ENCODE assay signal across 11 mouse cellular contexts in the genomic region with DNA sequence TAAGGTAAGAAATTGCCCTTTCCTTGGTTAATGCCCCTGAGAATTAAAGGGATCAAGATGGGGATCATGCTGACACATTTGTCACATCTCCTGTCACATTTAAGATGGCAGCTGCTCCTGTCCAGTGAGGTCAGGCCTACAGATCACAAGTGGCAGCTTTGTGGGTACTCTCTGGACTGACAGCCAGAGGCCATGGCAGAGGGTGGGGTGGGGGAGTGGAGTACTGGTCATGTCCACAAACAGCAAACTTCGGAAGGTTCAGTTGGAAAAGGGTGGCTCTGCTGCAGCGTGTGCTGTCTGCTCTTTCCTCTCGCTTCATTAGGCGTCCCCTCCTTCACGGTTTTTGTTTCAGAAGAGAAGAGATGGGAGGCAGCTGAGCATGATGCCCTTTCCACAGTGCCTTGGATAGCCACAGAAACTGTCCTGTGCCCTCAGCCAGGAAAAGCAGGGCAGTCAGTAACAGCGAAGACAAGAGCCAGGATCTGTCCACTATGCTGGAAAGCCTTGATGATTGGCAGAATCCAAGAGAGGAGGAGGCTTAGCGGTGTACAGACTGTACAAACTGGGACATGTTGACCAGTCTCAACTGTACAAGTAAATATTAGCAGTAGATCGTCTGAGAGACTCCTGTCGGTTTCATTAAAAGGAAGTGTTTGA. TPM values are rescaled to one million over a fixed set of nuclear protein-coding genes. Genes with fewer than 3 reads are reported as not detected.
A peak's percentile ranks its signal among the peaks of the same experiment; 100 is the strongest.
DNase-seq lines count a peak whose midpoint lies in the region; ATAC-seq lines count a peak whose summit lies in the region.
"Had no signal": no experiment of that assay in that cellular context is flagged by ENCODE, and none has a peak within 500 bp of the region (broad histone marks: within the 10 kb centered on the region; RNA-seq: fewer than 3 reads in every experiment).

No protein-coding gene starts in this region.

- no peaks in the 10 kb centered on the region for H3K36me3 ChIP-seq in heart, embryonic 11.5 days (ENCODE audit: control insufficient read depth, insufficient read depth, low read length)
- H3K36me3 ChIP-seq in liver, embryonic 13.5 days = peaks cover 26% of the 10 kb centered on the region
- H3K36me3 ChIP-seq in stomach, embryonic 16.5 days (ENCODE audit: control insufficient read depth, insufficient read depth, low read length) = no peaks in the 10 kb centered on the region

- no peak for ATAC-seq in heart, embryonic 11.5 days (replicated peaks; ENCODE audit: insufficient number of reproducible peaks, low FRiP score, low TSS enrichment)
- ATAC-seq in liver, embryonic 13.5 days (ENCODE audit: low read depth) = peak; percentile 30; the same call in 1 of the 2 replicates
- ATAC-seq in stomach, embryonic 16.5 days (ENCODE audit: insufficient read depth, low FRiP score) = no peak; the same call in 1 of the 2 replicates

- H3K27ac ChIP-seq in heart, embryonic 11.5 days (ENCODE audit: low read depth, low read length) = peak overlapping the region; percentile 63
- peak overlapping the region; percentile 75 for H3K27ac ChIP-seq in liver, embryonic 13.5 days
- H3K27ac ChIP-seq in stomach, embryonic 16.5 days (ENCODE audit: low read length) = peak overlapping the region; percentile 40; the same call in 1 of the 2 replicates

- H3K9me3 ChIP-seq in heart, embryonic 11.5 days (replicated peaks; ENCODE audit: control insufficient read depth, low read length) = no peaks in the 10 kb centered on the region
- no peaks in the 10 kb centered on the region for H3K9me3 ChIP-seq in liver, embryonic 13.5 days (replicated peaks)
- no peaks in the 10 kb centered on the region for H3K9me3 ChIP-seq in stomach, embryonic 16.5 days (replicated peaks; ENCODE audit: control insufficient read depth, low read length)
- H3K9me3 ChIP-seq: G1E had no signal

- no peak overlapping the region for H3K4me3 ChIP-seq in heart, embryonic 11.5 days (ENCODE audit: low read depth, low read length)
- no peak overlapping the region for H3K4me3 ChIP-seq in liver, embryonic 13.5 days (replicated peaks)
- H3K4me3 ChIP-seq in stomach, embryonic 16.5 days (replicated peaks; ENCODE audit: low read length) = no peak overlapping the region
- H3K4me3 ChIP-seq: erythroblast, embryonic 14.5 days had no signal

- no peak for DNase-seq in heart, postnatal 4 days
- peak; percentile 25 for DNase-seq in ovary, adult 18-20 months (ENCODE audit: low spot score)
- no peak for DNase-seq in ovary, postnatal 14 days (ENCODE audit: low spot score)
- no peak for DNase-seq in liver, embryonic 13.5 days
- DNase-seq in layer of hippocampus, postnatal 25 days (ENCODE audit: extremely low spot score in 1 of 2, low spot score in 1 of 2) = no peak
- DNase-seq in embryo, embryonic 11 days = no peak
- DNase-seq: kidney, postnatal 4 days had no signal

- H3K9ac ChIP-seq in heart, embryonic 11.5 days (ENCODE audit: low read depth, low read length) = no peak overlapping the region
- 0 out of 2 replicates have a peak overlapping the region, but pooled peaks have one; percentile 18 for H3K9ac ChIP-seq in liver, embryonic 13.5 days
- no peak overlapping the region for H3K9ac ChIP-seq in stomach, embryonic 16.5 days (ENCODE audit: low read length)

- 68% methylated on average over 9 of the region's 9 CpGs for WGBS in heart, embryonic 11.5 days (ENCODE audit: insufficient replicate concordance)
- WGBS in liver, embryonic 13.5 days (ENCODE audit: insufficient replicate concordance) = 73% methylated on average over 9 of the region's 9 CpGs
- 55% methylated on average over 9 of the region's 9 CpGs for WGBS in stomach, embryonic 16.5 days

- no peak overlapping the region for H3K4me2 ChIP-seq in heart, embryonic 11.5 days
- H3K4me2 ChIP-seq in liver, embryonic 13.5 days = no peak overlapping the region
- H3K4me2 ChIP-seq in stomach, embryonic 16.5 days (ENCODE audit: low read depth, low read length) = no peak overlapping the region

- peaks cover 13% of the 10 kb centered on the region for H3K4me1 ChIP-seq in heart, embryonic 11.5 days (ENCODE audit: control insufficient read depth, insufficient read depth, low read length)
- H3K4me1 ChIP-seq in liver, embryonic 13.5 days (replicated peaks) = peaks cover 45% of the 10 kb centered on the region
- peaks cover 10% of the 10 kb centered on the region for H3K4me1 ChIP-seq in stomach, embryonic 16.5 days (ENCODE audit: control insufficient read depth, insufficient read depth, low read length)

- H3K27me3 ChIP-seq in heart, embryonic 11.5 days (ENCODE audit: control insufficient read depth, insufficient read depth, low read length) = no peaks in the 10 kb centered on the region
- no peaks in the 10 kb centered on the region for H3K27me3 ChIP-seq in liver, embryonic 13.5 days
- no peaks in the 10 kb centered on the region for H3K27me3 ChIP-seq in stomach, embryonic 16.5 days (ENCODE audit: control insufficient read depth, insufficient read depth, low read length)

RNA-seq across cellular contexts. Expression of a gene that starts 46.0 kb away (rescaled TPM):
- 22.7 and 26.0 TPM in 2 replicates for polyA plus RNA-seq in heart, embryonic 11.5 days (2014; fragmentation: Nextera tagmentation; extraction: Ambion mirVana)
- total RNA-seq in heart, postnatal 4 days (2021) = 10 to 100 TPM; 68.6 to 78.1 TPM
- 10.9 and 13.5 TPM in 2 replicates for polyA plus RNA-seq in liver, embryonic 13.5 days (2015; fragmentation: Nextera tagmentation; extraction: Ambion mirVana)
- 17.0 and 18.5 TPM in 2 replicates for polyA plus RNA-seq in stomach, embryonic 16.5 days (2015; fragmentation: Nextera tagmentation; extraction: Ambion mirVana)
- total RNA-seq in layer of hippocampus, postnatal 25 days (2021) = 10 to 100 TPM; 14.0 to 17.2 TPM
